Mouse (Mus musculus): ENCODE results near the gene Podxl2. TPM values are rescaled to one million over a fixed set of nuclear protein-coding genes. Genes with fewer than 3 reads are reported as not detected.

Podxl2 gene
- polyA plus RNA-seq, 1 experiment from 2014 or later, result 126 TPM

DNA sequence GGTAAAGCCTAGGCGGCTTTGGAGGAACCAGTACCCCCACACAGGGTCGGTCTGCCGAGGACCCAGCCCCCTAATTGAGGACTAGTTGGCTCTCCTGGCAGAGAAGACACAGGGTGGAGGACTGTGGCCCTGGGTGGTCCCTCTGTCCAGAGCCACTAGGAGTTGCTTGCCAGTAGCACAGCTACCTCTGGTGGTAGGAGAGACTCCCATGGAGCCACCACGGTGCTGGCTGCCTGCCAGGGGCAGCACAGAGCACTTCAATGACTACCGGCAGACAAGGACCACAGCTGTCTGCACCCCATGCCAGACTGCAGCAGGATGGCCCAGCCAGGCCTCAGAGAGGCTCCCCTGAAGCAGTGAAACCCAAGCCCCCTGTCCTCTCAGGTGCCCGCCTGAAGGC is 48.3 kb downstream of the Podxl2 start:
- H3K4me1 ChIP-seq, result peaks cover 22% of the 10 kb centered on the region
- no peaks in the 10 kb centered on the region for H3K27me3 ChIP-seq
- no peak overlapping the region for H3K27ac ChIP-seq (replicated peaks)
- peak; percentile 43 for ATAC-seq (ENCODE audit: insufficient number of reproducible peaks, low FRiP score, low TSS enrichment, low read depth)
- no peak overlapping the region for H3K9ac ChIP-seq
- WGBS, result 27% methylated on average over 6 of the region's 6 CpGs
- no peak overlapping the region for H3K4me2 ChIP-seq (replicated peaks)
- H3K9me3 ChIP-seq (replicated peaks), result no peaks in the 10 kb centered on the region
- no peaks in the 10 kb centered on the region for H3K36me3 ChIP-seq
- no peak overlapping the region for H3K4me3 ChIP-seq (replicated peaks)

DNA sequence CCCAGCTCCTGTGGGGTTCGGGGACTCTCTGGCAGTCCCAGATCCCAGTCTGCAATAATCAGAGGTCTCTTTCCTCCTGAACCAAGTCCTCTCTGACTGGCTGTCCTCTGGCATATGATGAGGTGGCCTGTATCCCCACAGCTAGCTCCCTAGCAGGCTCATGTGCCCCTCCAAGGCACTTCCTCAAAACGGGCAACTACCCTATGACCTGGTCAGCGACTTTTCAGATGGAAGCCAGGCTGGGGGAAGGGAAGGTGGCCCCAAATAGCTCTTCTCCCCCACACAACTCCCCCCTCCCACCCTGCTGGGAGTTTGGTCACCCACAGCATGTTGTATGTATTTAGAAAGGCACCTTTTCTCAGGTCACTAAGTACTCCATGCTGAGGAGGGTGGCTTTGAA is 48.8 kb downstream of the Podxl2 start:
- WGBS, result 42% methylated on average over 3 of the region's 3 CpGs
- no peaks in the 10 kb centered on the region for H3K9me3 ChIP-seq (replicated peaks)
- no peak for ATAC-seq (ENCODE audit: insufficient number of reproducible peaks, low FRiP score, low TSS enrichment, low read depth)
- no peak overlapping the region for H3K4me2 ChIP-seq (replicated peaks)
- H3K4me3 ChIP-seq (replicated peaks), result no peak overlapping the region
- H3K27me3 ChIP-seq, result no peaks in the 10 kb centered on the region
- no peak overlapping the region; the same call in 1 of the 2 replicates for H3K27ac ChIP-seq (replicated peaks)
- H3K36me3 ChIP-seq, result no peaks in the 10 kb centered on the region
- H3K4me1 ChIP-seq, result peaks cover 18% of the 10 kb centered on the region
- no peak overlapping the region for H3K9ac ChIP-seq

DNA sequence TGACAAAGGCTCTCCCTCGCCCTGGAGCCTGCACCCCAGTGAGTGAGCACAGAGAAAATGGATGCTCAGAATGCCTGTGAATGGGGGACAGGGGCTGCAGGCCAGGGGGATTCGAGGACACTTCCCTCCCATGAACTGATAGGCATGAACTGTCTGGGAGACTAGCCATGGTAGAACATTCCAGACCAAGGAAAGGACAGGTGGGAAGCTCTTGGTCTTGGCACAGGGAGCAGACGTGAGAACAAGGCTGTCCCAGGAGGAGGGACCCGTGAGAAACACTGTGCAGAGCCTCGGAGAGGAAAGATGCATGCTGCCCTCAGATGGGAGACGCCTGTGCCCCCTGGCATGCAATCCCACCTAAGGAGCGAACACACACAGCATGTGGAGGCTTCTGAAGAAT is 50.7 kb downstream of the Podxl2 start:
- 63% methylated on average over 7 of the region's 7 CpGs for WGBS
- H3K36me3 ChIP-seq, result no peaks in the 10 kb centered on the region
- H3K4me1 ChIP-seq, result peaks cover 18% of the 10 kb centered on the region
- H3K9ac ChIP-seq, result no peak overlapping the region
- H3K27me3 ChIP-seq, result no peaks in the 10 kb centered on the region
- no peak for ATAC-seq (ENCODE audit: insufficient number of reproducible peaks, low FRiP score, low TSS enrichment, low read depth)
- no peak overlapping the region for H3K27ac ChIP-seq (replicated peaks)
- no peak overlapping the region for H3K4me3 ChIP-seq (replicated peaks)
- no peak overlapping the region for H3K4me2 ChIP-seq (replicated peaks)
- no peaks in the 10 kb centered on the region for H3K9me3 ChIP-seq (replicated peaks)

DNA sequence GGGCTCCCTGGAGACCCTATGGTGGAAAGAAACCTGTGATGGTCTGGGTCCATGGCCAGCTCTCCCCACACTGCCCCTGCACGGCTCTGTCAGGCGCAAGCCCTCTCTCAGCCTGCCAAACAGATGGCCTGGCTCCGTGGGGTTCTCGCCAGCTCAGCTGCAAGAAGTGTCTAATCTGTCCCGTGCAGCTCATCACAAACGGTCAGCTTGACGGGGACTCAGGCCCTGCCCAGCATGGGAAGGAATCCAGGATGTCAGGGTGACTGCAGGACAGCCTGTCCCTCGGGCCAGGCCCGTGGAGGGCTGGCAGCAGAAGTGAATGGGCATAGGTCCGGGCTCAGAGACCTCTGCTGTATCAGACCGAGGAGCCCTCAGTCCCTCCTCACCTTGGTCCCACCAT is 52.9 kb downstream of the Podxl2 start:
- ATAC-seq (ENCODE audit: insufficient number of reproducible peaks, low FRiP score, low TSS enrichment, low read depth), result no peak
- H3K4me1 ChIP-seq, result peaks cover 9% of the 10 kb centered on the region
- H3K9ac ChIP-seq, result no peak overlapping the region
- H3K9me3 ChIP-seq (replicated peaks), result no peaks in the 10 kb centered on the region
- no peaks in the 10 kb centered on the region for H3K36me3 ChIP-seq
- H3K4me2 ChIP-seq (replicated peaks), result no peak overlapping the region
- no peaks in the 10 kb centered on the region for H3K27me3 ChIP-seq
- 80% methylated on average over 11 of the region's 11 CpGs for WGBS
- no peak overlapping the region for H3K27ac ChIP-seq (replicated peaks)
- H3K4me3 ChIP-seq (replicated peaks), result no peak overlapping the region

DNA sequence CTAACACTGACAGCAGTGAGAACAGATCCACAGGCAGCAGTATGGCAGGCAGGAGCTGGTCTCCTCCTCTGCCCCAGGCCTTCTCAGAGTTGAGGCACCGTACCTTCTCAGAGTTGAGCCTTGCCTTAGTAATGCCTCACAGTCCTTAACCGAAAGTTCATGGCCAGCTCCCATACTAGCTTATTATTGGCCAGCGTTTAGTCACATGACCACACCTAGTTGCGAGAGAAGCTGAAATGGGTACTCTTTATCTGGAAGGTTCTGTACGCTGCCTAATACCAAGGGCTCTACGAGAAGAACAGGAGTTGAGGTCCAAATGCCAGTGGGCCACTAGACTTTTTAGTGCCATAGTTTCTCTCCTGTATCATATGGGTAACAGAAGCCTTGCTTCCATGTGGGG is 53.5 kb downstream of the Podxl2 start:
- Histone ChIP-seq H3K36me3 (no peaks in the 10 kb centered on the region), H3K27me3 (no peaks in the 10 kb centered on the region), H3K4me1 (peaks cover 4% of the 10 kb centered on the region), H3K27ac (replicated peaks) (no peak overlapping the region), H3K9ac (no peak overlapping the region), H3K4me3 (replicated peaks) (no peak overlapping the region), H3K9me3 (replicated peaks) (no peaks in the 10 kb centered on the region), H3K4me2 (replicated peaks) (no peak overlapping the region)
- WGBS, result 88% methylated on average over 6 of the region's 6 CpGs
- no peak for ATAC-seq (ENCODE audit: insufficient number of reproducible peaks, low FRiP score, low TSS enrichment, low read depth)

DNA sequence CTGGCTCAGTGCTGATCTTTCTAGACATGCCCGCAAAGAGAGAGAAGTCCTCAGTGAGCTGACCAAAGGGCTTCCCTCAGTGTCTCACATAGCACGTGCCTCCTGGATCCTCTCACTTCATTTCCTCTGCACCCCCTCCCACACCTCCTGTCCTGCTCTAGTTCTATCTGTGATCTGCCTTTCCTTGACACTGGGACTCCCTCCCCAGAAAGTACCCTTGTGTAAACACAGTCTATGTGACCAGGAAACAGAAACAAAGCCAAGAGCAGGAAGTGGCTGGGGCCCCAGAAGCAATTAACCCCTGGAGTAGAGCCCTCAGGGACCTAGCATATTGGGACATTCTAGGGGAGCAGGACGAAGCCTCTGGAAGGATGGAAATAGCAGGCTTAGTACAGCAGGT is 54.0 kb downstream of the Podxl2 start:
- no peak overlapping the region for H3K27ac ChIP-seq (replicated peaks)
- no peak overlapping the region for H3K4me2 ChIP-seq (replicated peaks)
- H3K4me3 ChIP-seq (replicated peaks), result no peak overlapping the region
- 36% methylated on average over 3 of the region's 3 CpGs for WGBS
- H3K9me3 ChIP-seq (replicated peaks), result no peaks in the 10 kb centered on the region
- ATAC-seq (ENCODE audit: insufficient number of reproducible peaks, low FRiP score, low TSS enrichment, low read depth), result no peak
- H3K36me3 ChIP-seq, result no peaks in the 10 kb centered on the region
- no peak overlapping the region for H3K9ac ChIP-seq
- no peaks in the 10 kb centered on the region for H3K27me3 ChIP-seq
- no peaks in the 10 kb centered on the region for H3K4me1 ChIP-seq

DNA sequence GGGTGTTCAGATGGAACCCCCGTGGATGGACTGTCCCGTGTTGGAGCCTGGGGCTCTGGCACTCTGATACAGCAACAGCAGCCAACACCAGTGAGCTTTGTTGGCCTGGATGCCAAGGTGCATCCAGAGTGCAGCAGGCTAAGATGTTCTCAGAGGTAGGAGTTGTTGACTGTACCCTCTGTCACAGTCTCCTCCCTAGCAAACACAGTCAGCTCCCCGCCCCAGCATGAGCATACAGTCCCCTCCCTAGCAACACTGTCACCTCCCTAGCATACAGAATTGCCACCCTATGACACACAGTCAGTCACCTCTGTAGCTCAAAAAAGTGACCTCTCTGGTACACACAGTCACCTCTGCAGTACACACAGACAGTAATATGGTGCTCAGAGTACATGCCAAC is 57.9 kb downstream of the Podxl2 start:
- H3K27me3 ChIP-seq, result no peaks in the 10 kb centered on the region

GRCm38 (mm10) chr6:88815489-88815888 is 59.4 kb downstream of the Podxl2 start:
- Histone ChIP-seq H3K27ac (replicated peaks) (no peak overlapping the region), H3K4me1 (0 out of 2 replicates have a peak, but pooled peaks cover 8% of the 10 kb centered on the region), H3K9ac (no peak overlapping the region), H3K4me2 (replicated peaks) (no peak overlapping the region), H3K4me3 (replicated peaks) (no peak overlapping the region), H3K9me3 (replicated peaks) (no peaks in the 10 kb centered on the region), H3K27me3 (no peaks in the 10 kb centered on the region), H3K36me3 (no peaks in the 10 kb centered on the region)
- ATAC-seq (ENCODE audit: insufficient number of reproducible peaks, low FRiP score, low TSS enrichment, low read depth), result no peak
- 81% methylated on average over 3 of the region's 3 CpGs for WGBS

More for the DNA sequence above, 57.9 kb downstream of the Podxl2 start:
- Histone ChIP-seq H3K9ac (no peak overlapping the region), H3K36me3 (no peaks in the 10 kb centered on the region), H3K4me1 (0 out of 2 replicates have a peak, but pooled peaks cover 6% of the 10 kb centered on the region), H3K4me2 (replicated peaks) (no peak overlapping the region), H3K4me3 (replicated peaks) (no peak overlapping the region), H3K9me3 (replicated peaks) (no peaks in the 10 kb centered on the region), H3K27ac (replicated peaks) (no peak overlapping the region)
- 84% methylated on average over 3 of the region's 3 CpGs for WGBS
- no peak for ATAC-seq (ENCODE audit: insufficient number of reproducible peaks, low FRiP score, low TSS enrichment, low read depth)

GRCm38 (mm10) chr6:88815036-88815435 is 59.8 kb downstream of the Podxl2 start:
- ATAC-seq (ENCODE audit: insufficient number of reproducible peaks, low FRiP score, low TSS enrichment, low read depth), result no peak
- no peaks in the 10 kb centered on the region for H3K36me3 ChIP-seq

GRCm38 (mm10) chr6:88813832-88814231 is 61.0 kb downstream of the Podxl2 start:
- Histone ChIP-seq H3K27me3 (no peaks in the 10 kb centered on the region), H3K27ac (replicated peaks) (no peak overlapping the region), H3K9ac (no peak overlapping the region), H3K36me3 (no peaks in the 10 kb centered on the region), H3K4me2 (replicated peaks) (no peak overlapping the region), H3K9me3 (replicated peaks) (no peaks in the 10 kb centered on the region), H3K4me1 (0 out of 2 replicates have a peak, but pooled peaks cover 11% of the 10 kb centered on the region), H3K4me3 (replicated peaks) (no peak overlapping the region)
- 75% methylated on average over 10 of the region's 10 CpGs for WGBS
- ATAC-seq (ENCODE audit: insufficient number of reproducible peaks, low FRiP score, low TSS enrichment, low read depth), result no peak

More at GRCm38 (mm10) chr6:88815036-88815435, 59.8 kb downstream of the Podxl2 start:
- Histone ChIP-seq H3K9me3 (replicated peaks) (no peaks in the 10 kb centered on the region), H3K4me3 (replicated peaks) (no peak overlapping the region), H3K27me3 (no peaks in the 10 kb centered on the region), H3K27ac (replicated peaks) (no peak overlapping the region), H3K4me2 (replicated peaks) (no peak overlapping the region), H3K9ac (no peak overlapping the region), H3K4me1 (0 out of 2 replicates have a peak, but pooled peaks cover 8% of the 10 kb centered on the region)
- 76% methylated on average over 3 of the region's 3 CpGs for WGBS

DNA sequence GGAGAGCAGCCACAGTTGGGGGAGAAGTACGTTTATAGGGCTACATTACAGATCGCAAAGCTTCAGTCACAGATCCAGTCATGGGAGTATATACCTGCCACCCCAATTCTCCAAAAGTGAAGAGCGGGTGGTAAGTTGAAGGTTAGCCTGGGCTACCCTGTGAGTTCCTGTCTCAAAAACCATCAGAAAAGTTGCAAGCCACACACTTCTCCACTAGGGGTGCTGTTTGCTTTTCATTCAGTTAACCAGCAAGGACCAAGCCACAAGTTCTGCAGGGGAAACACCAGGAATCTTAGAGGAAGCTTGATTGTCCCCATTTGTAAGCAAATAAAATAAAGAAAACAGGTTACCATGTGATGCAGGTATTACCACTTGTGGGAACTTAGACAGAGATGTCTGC is 62.0 kb downstream of the Podxl2 start:
- Histone ChIP-seq H3K36me3 (no peaks in the 10 kb centered on the region), H3K4me1 (0 out of 2 replicates have a peak, but pooled peaks cover 11% of the 10 kb centered on the region), H3K4me3 (replicated peaks) (no peak overlapping the region), H3K9me3 (replicated peaks) (no peaks in the 10 kb centered on the region), H3K9ac (no peak overlapping the region), H3K27me3 (no peaks in the 10 kb centered on the region), H3K4me2 (replicated peaks) (no peak overlapping the region), H3K27ac (replicated peaks) (no peak overlapping the region)
- ATAC-seq (ENCODE audit: insufficient number of reproducible peaks, low FRiP score, low TSS enrichment, low read depth), result no peak
- 81% methylated on average over 3 of the region's 3 CpGs for WGBS

DNA sequence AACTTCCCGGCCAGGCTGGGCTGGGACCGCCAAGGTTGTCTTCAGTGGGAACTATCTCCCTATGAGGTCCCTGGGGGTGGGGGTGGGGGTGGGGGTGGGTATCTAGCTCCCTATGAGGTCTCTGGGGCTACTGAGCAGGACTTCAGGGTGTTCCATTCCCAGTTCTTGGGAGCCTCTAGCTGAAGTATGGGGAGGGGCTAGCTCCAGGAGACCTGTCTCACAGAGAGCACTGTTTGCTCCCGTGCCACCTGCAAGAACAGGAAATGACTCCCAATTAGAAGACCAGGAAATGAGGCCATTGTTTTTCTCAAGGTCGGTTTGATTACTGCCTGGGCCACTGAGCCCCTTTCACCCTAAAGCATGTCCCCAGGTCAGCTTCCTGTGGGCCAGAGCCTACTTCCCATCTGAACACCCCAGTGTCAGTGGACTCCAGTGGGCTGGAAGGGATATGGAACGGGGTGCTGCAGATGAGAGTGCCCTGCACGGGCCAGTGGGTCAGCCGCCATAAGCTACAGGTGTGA is 62.9 kb downstream of the Podxl2 start:
- Histone ChIP-seq H3K9ac (no peak overlapping the region), H3K27me3 (no peaks in the 10 kb centered on the region), H3K27ac (replicated peaks) (peak overlapping the region; percentile 12; the same call in 1 of the 2 replicates), H3K9me3 (replicated peaks) (no peaks in the 10 kb centered on the region), H3K4me1 (0 out of 2 replicates have a peak, but pooled peaks cover 11% of the 10 kb centered on the region), H3K4me2 (replicated peaks) (no peak overlapping the region), H3K36me3 (no peaks in the 10 kb centered on the region), H3K4me3 (replicated peaks) (no peak overlapping the region)
- WGBS, result 46% methylated on average over 7 of the region's 7 CpGs
- ATAC-seq (ENCODE audit: insufficient number of reproducible peaks, low FRiP score, low TSS enrichment, low read depth), result no peak

All from embryonic facial prominence, embryonic 15.5 days (tissue).